In genomic region chr7:79659578-79660290, GRCm38 (mm10) we compare ENCODE assay signal across 8 mouse cellular contexts. TPM values are rescaled to one million over a fixed set of nuclear protein-coding genes. Genes with fewer than 3 reads are reported as not detected.
DNase-seq lines count a peak whose midpoint lies in the region; ATAC-seq lines count a peak whose summit lies in the region.

Gene Ticrr, plus strand, starts transcription at chr7:79660196.

- peak; percentile 98 for DNase-seq in CD4-positive, CD25-positive, alpha-beta regulatory T cell, adult 2 months (ENCODE audit: low read depth, low spot score)
- DNase-seq in fat pad, adult 2 months (ENCODE audit: extremely low read depth, low read depth, low spot score), result peak; percentile 89
- peak; percentile 98 for DNase-seq in kidney, postnatal 10 days
- peak; percentile 98 for DNase-seq in natural killer cell, adult 2 months (ENCODE audit: low spot score in 2 of 2)

- H3K4me3 ChIP-seq in brown adipose tissue, adult 24 weeks (ENCODE audit: insufficient read depth, low read depth, low read length), result peak within 1 kb of the TSS; percentile 64
- peak within 1 kb of the TSS; percentile 98 for H3K4me3 ChIP-seq in heart, embryonic 13.5 days
- peak within 1 kb of the TSS; percentile 99 for H3K4me3 ChIP-seq in liver, embryonic 12.5 days
- peak within 1 kb of the TSS; percentile 94 for H3K4me3 ChIP-seq in stomach, embryonic 15.5 days (replicated peaks)

- ATAC-seq in heart, embryonic 13.5 days (ENCODE audit: extremely low read depth, insufficient number of reproducible peaks, low FRiP score, low TSS enrichment), result peak; percentile 100
- ATAC-seq in liver, embryonic 12.5 days, result peak; percentile 99
- peak; percentile 100 for ATAC-seq in stomach, embryonic 15.5 days (ENCODE audit: insufficient read depth, low FRiP score, low read depth)

- H3K36me3 ChIP-seq in heart, embryonic 13.5 days, result peaks cover 4% of the 10 kb centered on the region; the same call in 1 of the 2 replicates
- H3K36me3 ChIP-seq in liver, embryonic 12.5 days, result peaks cover 19% of the 10 kb centered on the region; the same call in 1 of the 2 replicates
- no peaks in the 10 kb centered on the region for H3K36me3 ChIP-seq in stomach, embryonic 15.5 days

- 0 out of 2 replicates have a peak, but pooled peaks cover 4% of the 10 kb centered on the region for H3K27me3 ChIP-seq in heart, embryonic 13.5 days (replicated peaks)
- 0 out of 2 replicates have a peak, but pooled peaks cover 3% of the 10 kb centered on the region for H3K27me3 ChIP-seq in liver, embryonic 12.5 days (replicated peaks)
- H3K27me3 ChIP-seq in stomach, embryonic 15.5 days (replicated peaks), result no peaks in the 10 kb centered on the region

- WGBS in heart, embryonic 13.5 days, result under 1% methylated on average over 39 of the region's 39 CpGs
- WGBS in liver, embryonic 12.5 days (ENCODE audit: insufficient replicate concordance), result under 1% methylated on average over 39 of the region's 39 CpGs
- under 1% methylated on average over 39 of the region's 39 CpGs for WGBS in stomach, embryonic 15.5 days

- no peaks in the 10 kb centered on the region for H3K9me3 ChIP-seq in heart, embryonic 13.5 days
- no peaks in the 10 kb centered on the region for H3K9me3 ChIP-seq in liver, embryonic 12.5 days (replicated peaks)
- no peaks in the 10 kb centered on the region for H3K9me3 ChIP-seq in stomach, embryonic 15.5 days

- H3K27ac ChIP-seq in brown adipose tissue, adult 24 weeks (replicated peaks; ENCODE audit: low read depth, low read length), result no peak within 1 kb of the TSS
- no peak within 1 kb of the TSS; the same call in 1 of the 2 replicates for H3K27ac ChIP-seq in heart, embryonic 13.5 days (replicated peaks)
- H3K27ac ChIP-seq in liver, embryonic 12.5 days, result peak within 1 kb of the TSS; percentile 69
- H3K27ac ChIP-seq in stomach, embryonic 15.5 days, result peak within 1 kb of the TSS; percentile 26; the same call in 1 of the 2 replicates

- H3K9ac ChIP-seq in heart, embryonic 13.5 days, result peak within 1 kb of the TSS; percentile 89
- peak within 1 kb of the TSS; percentile 95 for H3K9ac ChIP-seq in liver, embryonic 12.5 days
- H3K9ac ChIP-seq in stomach, embryonic 15.5 days, result peak within 1 kb of the TSS; percentile 89

- peak within 1 kb of the TSS; percentile 97 for H3K4me2 ChIP-seq in heart, embryonic 13.5 days
- H3K4me2 ChIP-seq in liver, embryonic 12.5 days, result peak within 1 kb of the TSS; percentile 90
- peak within 1 kb of the TSS; percentile 96 for H3K4me2 ChIP-seq in stomach, embryonic 15.5 days

- no peaks in the 10 kb centered on the region for H3K4me1 ChIP-seq in brown adipose tissue, adult 24 weeks (ENCODE audit: control insufficient read depth, insufficient read depth, insufficient read length, low read length)
- H3K4me1 ChIP-seq in heart, embryonic 13.5 days, result peaks cover 33% of the 10 kb centered on the region
- peaks cover 42% of the 10 kb centered on the region for H3K4me1 ChIP-seq in liver, embryonic 12.5 days
- H3K4me1 ChIP-seq in stomach, embryonic 15.5 days, result peaks cover 16% of the 10 kb centered on the region; the same call in 1 of the 2 replicates

RNA-seq across cellular contexts. Expression of gene Ticrr, which starts in this region (rescaled TPM):
- not detected in 2 replicates for polyA plus RNA-seq in brown adipose tissue, adult 24 weeks (2012; ENCODE audit: insufficient read depth, insufficient read length, missing spikeins)
- polyA plus RNA-seq in heart, embryonic 13.5 days (2015; fragmentation: Nextera tagmentation; extraction: Ambion mirVana), result 5.2 and 5.9 TPM in 2 replicates
- polyA plus RNA-seq in liver, embryonic 12.5 days (2016; fragmentation: Nextera tagmentation; extraction: Ambion mirVana), result 12.0 and 12.7 TPM in 2 replicates
- 9.2 and 10.6 TPM in 2 replicates for polyA plus RNA-seq in stomach, embryonic 15.5 days (2015; fragmentation: Nextera tagmentation; extraction: Ambion mirVana)

Comparison
In these comparisons a context has a peak if more than half of its experiments do, and no peak if none do; other contexts are left out.
1. H3K27ac ChIP-seq: peak in liver, embryonic 12.5 days (single experiment) and stomach, embryonic 15.5 days (single experiment); none in brown adipose tissue, adult 24 weeks (single experiment) and heart, embryonic 13.5 days (single experiment).
2. Peak in every context shown above with its lines, with median percentiles within 50 percentile points of each other: DNase-seq, H3K4me3 ChIP-seq, ATAC-seq, H3K4me2 ChIP-seq and H3K9ac ChIP-seq.